Mouse (Mus musculus) brain, embryonic 14.5 days (tissue): ENCODE measurements around the gene Klk10.

Source experiments
- CTCF ChIP-seq: fragments of 200-500 bp; IDR thresholded peaks from 2 replicates; pipeline ENCODE4 v1.5.1; 2012; ENCODE audit warnings: inconsistent platforms, mild to moderate bottlenecking, moderate library complexity, borderline replicate concordance; ENCODE audit not compliant: insufficient read depth, insufficient read length; ENCODE audit errors: extremely low read depth
- POLR2A ChIP-seq: fragments of 200-500 bp; IDR thresholded peaks from 2 replicates; pipeline ENCODE4 v1.6.1; 2012; ENCODE audit warnings: mild to moderate bottlenecking, inconsistent platforms, borderline replicate concordance; ENCODE audit not compliant: poor library complexity, insufficient read depth, insufficient read length, severe bottlenecking; ENCODE audit errors: extremely low read depth

GRCm38 (mm10) chr7:43824199-43824598 is 43.4 kb downstream of the Klk10 start, which contains the start of gene Klk6:
- TF ChIP-seq CTCF: no peak
- no peak for TF ChIP-seq POLR2A
